Mouse (Mus musculus): ENCODE results near the gene Mymk. TPM values are rescaled to one million over a fixed set of nuclear protein-coding genes. Genes with fewer than 3 reads are reported as not detected.

Mymk gene
- polyA plus RNA-seq, 1 experiment from 2014 or later: 0.21 TPM

- Histone ChIP-seq H3K27ac (ENCODE audit: low read depth, low read length) (no peak overlapping the region), H3K4me2 (ENCODE audit: low read length) (no peak overlapping the region), H3K9ac (ENCODE audit: low read depth, low read length) (no peak overlapping the region), H3K4me3 (ENCODE audit: low read length) (no peak overlapping the region), H3K36me3 (ENCODE audit: control insufficient read depth, insufficient read depth, low read length) (no peaks in the 10 kb centered on the region), H3K9me3 (ENCODE audit: control insufficient read depth, low read length) (no peaks in the 10 kb centered on the region), H3K4me1 (ENCODE audit: control insufficient read depth, insufficient read depth, low read depth, low read length) (peaks cover 7% of the 10 kb centered on the region), H3K27me3 (replicated peaks; ENCODE audit: control insufficient read depth, insufficient read depth, low read length) (no peaks in the 10 kb centered on the region; the same call in 1 of the 2 replicates)
- WGBS: 40% methylated on average over 2 of the region's 2 CpGs
- no peak for ATAC-seq
These were observed 13.8 kb upstream of the Mymk start for GRCm38 (mm10) chr2:27085801-27086200.

- H3K36me3 ChIP-seq (ENCODE audit: control insufficient read depth, insufficient read depth, low read length): no peaks in the 10 kb centered on the region
- H3K4me1 ChIP-seq (ENCODE audit: control insufficient read depth, insufficient read depth, low read depth, low read length): peaks cover 8% of the 10 kb centered on the region
- no peak overlapping the region for H3K9ac ChIP-seq (ENCODE audit: low read depth, low read length)
- H3K27ac ChIP-seq (ENCODE audit: low read depth, low read length): no peak overlapping the region
- no peak overlapping the region for H3K4me2 ChIP-seq (ENCODE audit: low read length)
- H3K9me3 ChIP-seq (ENCODE audit: control insufficient read depth, low read length): no peaks in the 10 kb centered on the region
- H3K4me3 ChIP-seq (ENCODE audit: low read length): no peak overlapping the region
- WGBS: 52% methylated on average over 8 of the region's 8 CpGs
- ATAC-seq: no peak
- H3K27me3 ChIP-seq (replicated peaks; ENCODE audit: control insufficient read depth, insufficient read depth, low read length): no peaks in the 10 kb centered on the region; the same call in 1 of the 2 replicates
These were observed 13.0 kb upstream of the Mymk start for GRCm38 (mm10) chr2:27084963-27085362.

GRCm38 (mm10) chr2:27083761-27084475, 11.9 kb upstream of the Mymk start:
- Histone ChIP-seq H3K9ac (ENCODE audit: low read depth, low read length) (no peak overlapping the region), H3K4me3 (ENCODE audit: low read length) (no peak overlapping the region), H3K36me3 (ENCODE audit: control insufficient read depth, insufficient read depth, low read length) (no peaks in the 10 kb centered on the region), H3K4me2 (ENCODE audit: low read length) (no peak overlapping the region), H3K4me1 (ENCODE audit: control insufficient read depth, insufficient read depth, low read depth, low read length) (peaks cover 18% of the 10 kb centered on the region), H3K9me3 (ENCODE audit: control insufficient read depth, low read length) (no peaks in the 10 kb centered on the region), H3K27ac (ENCODE audit: low read depth, low read length) (no peak overlapping the region), H3K27me3 (replicated peaks; ENCODE audit: control insufficient read depth, insufficient read depth, low read length) (no peaks in the 10 kb centered on the region; the same call in 1 of the 2 replicates)
- no peak for ATAC-seq
- 87% methylated on average over 12 of the region's 12 CpGs for WGBS

- WGBS: 48% methylated on average over 2 of the region's 2 CpGs
These were observed 7.7 kb upstream of the Mymk start for GRCm38 (mm10) chr2:27079649-27080048.

GRCm38 (mm10) chr2:27079152-27079584, 7.2 kb upstream of the Mymk start, which contains the start of gene Adamtsl2:
TSS of gene Adamtsl2 (plus strand) at chr2:27079379.
- Histone ChIP-seq H3K4me2 (ENCODE audit: low read length) (peak within 1 kb of the TSS; percentile 32), H3K27me3 (replicated peaks; ENCODE audit: control insufficient read depth, insufficient read depth, low read length) (no peaks in the 10 kb centered on the region; the same call in 1 of the 2 replicates), H3K36me3 (ENCODE audit: control insufficient read depth, insufficient read depth, low read length) (no peaks in the 10 kb centered on the region), H3K4me3 (ENCODE audit: low read length) (peak within 1 kb of the TSS; percentile 4; the same call in 1 of the 2 replicates), H3K4me1 (ENCODE audit: control insufficient read depth, insufficient read depth, low read depth, low read length) (peaks cover 20% of the 10 kb centered on the region), H3K27ac (ENCODE audit: low read depth, low read length) (peak within 1 kb of the TSS; percentile 61; the same call in 1 of the 2 replicates), H3K9ac (ENCODE audit: low read depth, low read length) (peak within 1 kb of the TSS; percentile 41), H3K9me3 (ENCODE audit: control insufficient read depth, low read length) (no peaks in the 10 kb centered on the region)
- 2% methylated on average over 10 of the region's 10 CpGs for WGBS
- peak; percentile 88 for ATAC-seq

More at GRCm38 (mm10) chr2:27079649-27080048, 7.7 kb upstream of the Mymk start:
- no peaks in the 10 kb centered on the region; the same call in 1 of the 2 replicates for H3K27me3 ChIP-seq (replicated peaks; ENCODE audit: control insufficient read depth, insufficient read depth, low read length)
- peaks cover 20% of the 10 kb centered on the region for H3K4me1 ChIP-seq (ENCODE audit: control insufficient read depth, insufficient read depth, low read depth, low read length)
- peak overlapping the region; percentile 61; the same call in 1 of the 2 replicates for H3K27ac ChIP-seq (ENCODE audit: low read depth, low read length)
- peak overlapping the region; percentile 4; the same call in 1 of the 2 replicates for H3K4me3 ChIP-seq (ENCODE audit: low read length)
- peak overlapping the region; percentile 41 for H3K9ac ChIP-seq (ENCODE audit: low read depth, low read length)
- H3K9me3 ChIP-seq (ENCODE audit: control insufficient read depth, low read length): no peaks in the 10 kb centered on the region
- peak; percentile 40 for ATAC-seq
- H3K4me2 ChIP-seq (ENCODE audit: low read length): peak overlapping the region; percentile 32
- H3K36me3 ChIP-seq (ENCODE audit: control insufficient read depth, insufficient read depth, low read length): no peaks in the 10 kb centered on the region

- Histone ChIP-seq H3K4me3 (ENCODE audit: low read length) (no peak overlapping the region), H3K9me3 (ENCODE audit: control insufficient read depth, low read length) (no peaks in the 10 kb centered on the region), H3K4me1 (ENCODE audit: control insufficient read depth, insufficient read depth, low read depth, low read length) (peaks cover 20% of the 10 kb centered on the region), H3K9ac (ENCODE audit: low read depth, low read length) (no peak overlapping the region), H3K36me3 (ENCODE audit: control insufficient read depth, insufficient read depth, low read length) (no peaks in the 10 kb centered on the region), H3K4me2 (ENCODE audit: low read length) (no peak overlapping the region; the same call in 1 of the 2 replicates), H3K27me3 (replicated peaks; ENCODE audit: control insufficient read depth, insufficient read depth, low read length) (no peaks in the 10 kb centered on the region; the same call in 1 of the 2 replicates), H3K27ac (ENCODE audit: low read depth, low read length) (no peak overlapping the region)
- no peak for ATAC-seq
- WGBS: 42% methylated on average over 2 of the region's 2 CpGs
These were observed 6.3 kb upstream of the Mymk start for GRCm38 (mm10) chr2:27078312-27078711.

GRCm38 (mm10) chr2:27077655-27078244, 5.8 kb upstream of the Mymk start:
- ATAC-seq: no peak
- no peak overlapping the region for H3K27ac ChIP-seq (ENCODE audit: low read depth, low read length)
- H3K36me3 ChIP-seq (ENCODE audit: control insufficient read depth, insufficient read depth, low read length): no peaks in the 10 kb centered on the region
- no peaks in the 10 kb centered on the region; the same call in 1 of the 2 replicates for H3K27me3 ChIP-seq (replicated peaks; ENCODE audit: control insufficient read depth, insufficient read depth, low read length)
- H3K4me2 ChIP-seq (ENCODE audit: low read length): no peak overlapping the region
- WGBS: 54% methylated on average over 10 of the region's 10 CpGs
- no peak overlapping the region for H3K9ac ChIP-seq (ENCODE audit: low read depth, low read length)
- H3K4me3 ChIP-seq (ENCODE audit: low read length): no peak overlapping the region
- peaks cover 20% of the 10 kb centered on the region for H3K4me1 ChIP-seq (ENCODE audit: control insufficient read depth, insufficient read depth, low read depth, low read length)
- no peaks in the 10 kb centered on the region for H3K9me3 ChIP-seq (ENCODE audit: control insufficient read depth, low read length)

GRCm38 (mm10) chr2:27075485-27075884, 3.5 kb upstream of the Mymk start:
- Histone ChIP-seq H3K4me2 (ENCODE audit: low read length) (no peak overlapping the region), H3K4me3 (ENCODE audit: low read length) (no peak overlapping the region), H3K36me3 (ENCODE audit: control insufficient read depth, insufficient read depth, low read length) (no peaks in the 10 kb centered on the region), H3K4me1 (ENCODE audit: control insufficient read depth, insufficient read depth, low read depth, low read length) (peaks cover 24% of the 10 kb centered on the region), H3K9ac (ENCODE audit: low read depth, low read length) (no peak overlapping the region), H3K27ac (ENCODE audit: low read depth, low read length) (no peak overlapping the region), H3K27me3 (replicated peaks; ENCODE audit: control insufficient read depth, insufficient read depth, low read length) (no peaks in the 10 kb centered on the region), H3K9me3 (ENCODE audit: control insufficient read depth, low read length) (no peaks in the 10 kb centered on the region)
- WGBS: 75% methylated on average over 3 of the region's 3 CpGs
- ATAC-seq: no peak

- H3K36me3 ChIP-seq (ENCODE audit: control insufficient read depth, insufficient read depth, low read length): no peaks in the 10 kb centered on the region
- 82% methylated on average over 4 of the region's 4 CpGs for WGBS
- peaks cover 21% of the 10 kb centered on the region for H3K4me1 ChIP-seq (ENCODE audit: control insufficient read depth, insufficient read depth, low read depth, low read length)
- H3K4me2 ChIP-seq (ENCODE audit: low read length): no peak overlapping the region
- no peak overlapping the region for H3K4me3 ChIP-seq (ENCODE audit: low read length)
- ATAC-seq: no peak
- no peak overlapping the region for H3K27ac ChIP-seq (ENCODE audit: low read depth, low read length)
- H3K9me3 ChIP-seq (ENCODE audit: control insufficient read depth, low read length): no peaks in the 10 kb centered on the region
- H3K9ac ChIP-seq (ENCODE audit: low read depth, low read length): no peak overlapping the region
- no peaks in the 10 kb centered on the region for H3K27me3 ChIP-seq (replicated peaks; ENCODE audit: control insufficient read depth, insufficient read depth, low read length)
These were observed 2.8 kb upstream of the Mymk start for GRCm38 (mm10) chr2:27074804-27075203.

Data from hindbrain, embryonic 16.5 days (tissue).